Mouse (Mus musculus): ENCODE data around the gene Snurf.

- TF ChIP-seq POLR2A (IDR thresholded peaks at IDR 0.05; ENCODE audit: low read depth, low read length) (no peak), CTCF (IDR thresholded peaks at IDR 0.05; ENCODE audit: borderline replicate concordance, insufficient read depth, low read length) (no peak)
Observed at GRCm38 (mm10) chr7:60003921-60004605, 786 bp downstream of the Snurf start.
